Mouse (Mus musculus) liver, embryonic 14.5 days (tissue): ENCODE measurements around the gene Ncbp3.
A peak's percentile ranks its signal among the peaks of the same experiment; 100 is the strongest.

ENCODE experiments used
- CTCF ChIP-seq: IDR thresholded peaks from 2 replicates; pipeline ENCODE4 v1.5.1; 2016; ENCODE audit warnings: antibody characterized with exemption, low read depth, control low read depth
- EP300 ChIP-seq: IDR thresholded peaks from 2 replicates; pipeline ENCODE4 v1.6.1; 2016; ENCODE audit warnings: antibody characterized with exemption, low read depth

- TF ChIP-seq EP300 (peak; percentile 59; the same call in 1 of the 2 replicates), CTCF (peak; percentile 91)
These were observed at the start of gene Ncbp3 for GRCm38 (mm10) chr11:73047542-73047996.
